Mouse (Mus musculus) lung, adult 18-20 months (tissue): ENCODE results near the gene Ceacam1.
"Not testable (repeated sequence)": the region's sequence is repeated elsewhere in the genome, so short reads cannot be mapped to it uniquely, and the experiment has no call there.

Experiments used
- DNase-seq, 2 experiments: peaks; one replicate each; pipeline ENCODE4 v3.0.0; 2022; ENCODE audit warnings: mixed read lengths in 2 of 2

Ceacam1 gene

GRCm38 (mm10) chr7:25439978-25440815 is 37.2 kb downstream of the Ceacam1 start:
- peak; percentile 81 to 87 for DNase-seq

GRCm38 (mm10) chr7:25439124-25439822 is 38.1 kb downstream of the Ceacam1 start:
- peak; percentile 24 to 68 for DNase-seq

GRCm38 (mm10) chr7:25436704-25437103 is 40.7 kb downstream of the Ceacam1 start:
- DNase-seq: no peak

GRCm38 (mm10) chr7:25436226-25436625 is 41.2 kb downstream of the Ceacam1 start:
- peak; percentile 63 to 79 for DNase-seq

- DNase-seq: no peak
Observed at GRCm38 (mm10) chr7:25435546-25435851, 41.9 kb downstream of the Ceacam1 start.

GRCm38 (mm10) chr7:25434654-25435545 is 42.5 kb downstream of the Ceacam1 start:
- DNase-seq: peak; percentile 45 to 70

- DNase-seq: no peak
Observed at GRCm38 (mm10) chr7:25433781-25434560, 43.4 kb downstream of the Ceacam1 start.

- peak; percentile 38 to 62 for DNase-seq
Observed at GRCm38 (mm10) chr7:25433007-25433541, 44.3 kb downstream of the Ceacam1 start.

- no peak for DNase-seq
Observed at GRCm38 (mm10) chr7:25432381-25432780, 45.0 kb downstream of the Ceacam1 start.

- DNase-seq: peak in 1 of 2 experiments; percentile 59
Observed at GRCm38 (mm10) chr7:25429886-25430784, 47.3 kb downstream of the Ceacam1 start.

GRCm38 (mm10) chr7:25428321-25428720 is 49.1 kb downstream of the Ceacam1 start:
- DNase-seq: peak in 1 of 2 experiments; percentile 44

- no peak for DNase-seq
Observed at GRCm38 (mm10) chr7:25427144-25427543, 50.3 kb downstream of the Ceacam1 start.

GRCm38 (mm10) chr7:25426380-25426779 is 51.0 kb downstream of the Ceacam1 start:
- DNase-seq: not testable (repeated sequence)

- DNase-seq: peak; percentile 70 to 84
Observed at GRCm38 (mm10) chr7:25424429-25424828, 53.0 kb downstream of the Ceacam1 start.

GRCm38 (mm10) chr7:25422286-25422841 is 55.0 kb downstream of the Ceacam1 start:
- DNase-seq: no peak

- no peak for DNase-seq
Observed at GRCm38 (mm10) chr7:25419943-25420342, 57.5 kb downstream of the Ceacam1 start.

GRCm38 (mm10) chr7:25419536-25419935 is 57.9 kb downstream of the Ceacam1 start:
- DNase-seq: no peak

GRCm38 (mm10) chr7:25417597-25417996 is 59.8 kb downstream of the Ceacam1 start:
- no peak for DNase-seq

- DNase-seq: peak in 1 of 2 experiments; percentile 62
Observed at GRCm38 (mm10) chr7:25412833-25413441, 64.5 kb downstream of the Ceacam1 start, which contains the start of gene Cxcl17. Gene Cxcl17, minus strand, starts transcription at chr7:25412886.

GRCm38 (mm10) chr7:25411861-25412260 is 65.5 kb downstream of the Ceacam1 start:
- no peak for DNase-seq
